9 mouse cellular contexts compared by ENCODE assay signal in genomic region chr7:73531506-73532093, GRCm38 (mm10). TPM values are rescaled to one million over a fixed set of nuclear protein-coding genes. Genes with fewer than 3 reads are reported as not detected.
DNase-seq lines count a peak whose midpoint lies in the region; ATAC-seq and TF ChIP-seq lines count a peak whose summit lies in the region.
"Had no signal": no experiment of that assay in that cellular context is flagged by ENCODE, and none has a peak within 500 bp of the region (broad histone marks: within the 10 kb centered on the region; RNA-seq: fewer than 3 reads in every experiment).

No protein-coding gene starts in this region.

- no peak for TF ChIP-seq CTCF in layer of hippocampus, adult 2 months (conservative IDR thresholded peaks at IDR 0.05)
- TF ChIP-seq CTCF in liver, postnatal 0 days (IDR thresholded peaks at IDR 0.05; ENCODE audit: low read depth): no peak

- WGBS in liver, postnatal 0 days (ENCODE audit: insufficient replicate concordance): 47% methylated on average over 7 of the region's 7 CpGs

- peaks cover 27% of the 10 kb centered on the region for H3K36me3 ChIP-seq in liver, postnatal 0 days (replicated peaks; ENCODE audit: insufficient read depth, low read length)

- TF ChIP-seq EP300 in liver, postnatal 0 days (IDR thresholded peaks at IDR 0.05; ENCODE audit: low read depth): no peak

- no peaks in the 10 kb centered on the region for H3K9me3 ChIP-seq in liver, postnatal 0 days (ENCODE audit: low read length)

- peak overlapping the region; percentile 1; the same call in 1 of the 2 replicates for H3K4me2 ChIP-seq in liver, postnatal 0 days (ENCODE audit: low read depth, low read length)

- H3K27ac ChIP-seq in layer of hippocampus, adult 2 months: peak overlapping the region; percentile 58
- peak overlapping the region; percentile 87 for H3K27ac ChIP-seq in brown adipose tissue, adult 24 weeks (replicated peaks; ENCODE audit: low read depth, low read length)
- peak overlapping the region; percentile 67 for H3K27ac ChIP-seq in liver, postnatal 0 days (ENCODE audit: low read depth)

- DNase-seq in layer of hippocampus, adult 2 months (ENCODE audit: low spot score in 2 of 2): no peak
- DNase-seq in layer of hippocampus, postnatal 36 days: no peak
- no peak for DNase-seq in liver, postnatal 0 days
- no peak for DNase-seq in frontal cortex, postnatal 36 days (ENCODE audit: low spot score in 2 of 2)
- DNase-seq in cerebellum, adult 9-10 months: no peak
- DNase-seq in cerebellum, adult 11-12 months: no peak
- DNase-seq: adrenal gland, postnatal 10 days had no signal

- H3K4me1 ChIP-seq in brown adipose tissue, adult 24 weeks (ENCODE audit: control insufficient read depth, insufficient read depth, insufficient read length, low read length): peaks cover 32% of the 10 kb centered on the region
- H3K4me1 ChIP-seq in liver, postnatal 0 days (ENCODE audit: insufficient read depth): peaks cover 46% of the 10 kb centered on the region

- no peak overlapping the region for H3K9ac ChIP-seq in liver, postnatal 0 days (replicated peaks)

- no peaks in the 10 kb centered on the region for H3K27me3 ChIP-seq in liver, postnatal 0 days (ENCODE audit: insufficient read depth, low read length)

- H3K4me3 ChIP-seq in layer of hippocampus, adult 2 months: peak overlapping the region; percentile 6; the same call in 1 of the 2 replicates
- no peak overlapping the region for H3K4me3 ChIP-seq in brown adipose tissue, adult 24 weeks (ENCODE audit: insufficient read depth, low read depth, low read length)
- no peak overlapping the region for H3K4me3 ChIP-seq in liver, postnatal 0 days (ENCODE audit: low read depth, low read length)

- ATAC-seq in CD4-positive, CD25-positive, alpha-beta regulatory T cell, adult 4 months: peak; percentile 21
- ATAC-seq in liver, postnatal 0 days: no peak

RNA-seq across cellular contexts. Expression of gene Chd2, which starts 10.0 kb away (rescaled TPM):
- total RNA-seq in layer of hippocampus, adult 2 months (2021): 10 to 100 TPM; 57.1 to 58.3 TPM
- total RNA-seq in layer of hippocampus, postnatal 36 days (2021): 10 to 100 TPM; 46.4 to 61.7 TPM
- 100 to 1,000 TPM; 223 to 256 TPM for polyA plus RNA-seq in CD4-positive, CD25-positive, alpha-beta regulatory T cell, adult 4 months (2017; shearing (Covaris generic))
- 22.6 and 29.2 TPM in 2 replicates for polyA plus RNA-seq in brown adipose tissue, adult 24 weeks (2012; ENCODE audit: insufficient read depth, insufficient read length, missing spikeins)
- polyA plus RNA-seq in liver, postnatal 0 days (2015; fragmentation: Nextera tagmentation; extraction: Ambion mirVana): 14.1 and 17.2 TPM in 2 replicates
